Mouse (Mus musculus): ENCODE data around the gene Hectd1.

- no peak for TF ChIP-seq CTCF (IDR thresholded peaks at IDR 0.05; ENCODE audit: control insufficient read depth, insufficient read depth, low read length)
- no peak for TF ChIP-seq POLR2A (IDR thresholded peaks at IDR 0.05; ENCODE audit: borderline replicate concordance, control insufficient read depth, low read depth, low read length)
These were observed 2.0 kb upstream of the Hectd1 start for GRCm38 (mm10) chr12:51831296-51831695.
